Mouse (Mus musculus) cerebellum, postnatal 25 days (tissue): Measurements from ENCODE around the gene Gm15013.
"Not testable (repeated sequence)": the region's sequence is repeated elsewhere in the genome, so short reads cannot be mapped to it uniquely, and the experiment has no call there.

Experiments used
- DNase-seq, 2 experiments: peaks; one replicate each; pipeline ENCODE4 v3.0.0; 2021; ENCODE audit warnings: mixed read lengths in 2 of 2

Gm15013 gene

DNA sequence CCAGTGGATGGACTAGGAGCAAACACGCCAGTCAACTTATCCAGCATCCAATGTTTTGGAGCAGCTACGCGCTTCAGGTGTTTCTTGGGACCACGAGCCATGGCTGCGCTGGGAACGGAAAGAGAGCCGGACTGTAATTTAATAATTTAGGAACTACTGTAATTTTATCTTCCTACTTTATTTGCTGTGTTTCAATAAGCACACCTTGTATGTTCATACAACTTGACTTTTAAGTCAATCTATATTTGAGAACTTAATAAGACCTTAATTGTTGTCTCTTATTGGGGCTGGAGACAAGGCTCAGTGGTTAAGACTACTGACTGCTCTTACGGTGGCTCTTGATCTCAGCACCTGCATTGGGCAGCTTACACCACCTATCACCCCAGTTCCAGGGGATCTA lies at the start of gene Gm15013:
Gene Gm15013, minus strand, starts transcription at position 101 of the 400 bp plus-strand sequence.
- no peak for DNase-seq

DNA sequence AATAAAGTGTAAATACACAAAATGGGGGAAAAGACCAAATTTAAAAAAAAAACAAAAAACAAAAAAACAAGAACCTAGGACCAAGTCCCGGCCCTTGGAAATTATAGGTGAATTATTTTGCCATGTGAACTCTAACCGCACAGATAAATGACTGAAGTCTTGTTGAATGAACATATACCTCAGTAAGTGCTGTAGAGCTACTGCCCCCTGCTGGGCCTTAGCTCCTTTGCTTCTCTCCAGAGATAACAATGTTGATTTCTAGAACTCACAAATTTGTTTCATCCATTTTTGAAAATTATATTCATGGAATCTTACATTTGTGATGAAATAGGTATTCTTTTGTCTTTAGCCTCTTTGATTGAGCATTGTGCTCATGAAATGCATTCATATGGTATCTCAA lies 48.3 kb upstream of the Gm15013 start:
- DNase-seq: peak in 1 of 2 experiments; percentile 41

DNA sequence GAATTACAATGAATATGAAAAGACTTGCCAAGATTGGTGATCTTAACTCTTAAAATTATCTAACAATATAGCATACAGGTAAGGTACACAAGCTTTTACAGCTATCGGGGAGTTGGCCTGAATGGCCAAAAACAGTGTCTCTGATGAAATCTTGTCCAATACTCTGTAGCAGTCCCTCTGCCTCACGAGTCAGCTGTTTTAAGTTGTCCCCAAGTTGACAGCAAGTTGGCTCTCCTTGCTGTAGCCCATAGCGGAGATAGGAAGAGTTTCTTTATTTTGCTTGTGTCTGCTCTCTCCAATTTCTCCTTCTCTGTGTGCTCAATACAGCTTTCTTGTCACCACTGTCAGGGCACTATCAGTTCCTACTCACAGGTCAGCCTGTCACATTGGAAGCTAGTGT lies 44.4 kb upstream of the Gm15013 start:
- not testable (repeated sequence) for DNase-seq

DNA sequence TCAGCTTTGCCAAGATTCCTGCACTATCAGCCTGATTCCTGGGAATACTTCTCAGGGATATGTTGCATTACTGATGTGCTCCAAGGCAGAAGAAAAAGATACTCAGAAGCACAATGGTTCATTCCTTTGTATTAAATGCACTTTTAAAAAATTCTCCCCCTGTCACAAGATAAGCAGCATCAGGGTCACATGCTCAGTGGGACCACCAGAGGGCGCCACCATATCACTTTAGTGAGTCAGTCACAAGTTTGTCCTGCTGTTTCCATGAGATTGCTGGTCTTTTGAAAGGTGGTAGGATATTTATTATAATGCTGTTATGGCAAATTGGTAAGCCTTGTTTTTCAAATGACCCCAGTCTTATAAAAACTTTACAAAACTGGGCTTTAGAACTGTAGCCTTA lies 37.6 kb upstream of the Gm15013 start:
- peak; percentile 41 to 75 for DNase-seq

DNA sequence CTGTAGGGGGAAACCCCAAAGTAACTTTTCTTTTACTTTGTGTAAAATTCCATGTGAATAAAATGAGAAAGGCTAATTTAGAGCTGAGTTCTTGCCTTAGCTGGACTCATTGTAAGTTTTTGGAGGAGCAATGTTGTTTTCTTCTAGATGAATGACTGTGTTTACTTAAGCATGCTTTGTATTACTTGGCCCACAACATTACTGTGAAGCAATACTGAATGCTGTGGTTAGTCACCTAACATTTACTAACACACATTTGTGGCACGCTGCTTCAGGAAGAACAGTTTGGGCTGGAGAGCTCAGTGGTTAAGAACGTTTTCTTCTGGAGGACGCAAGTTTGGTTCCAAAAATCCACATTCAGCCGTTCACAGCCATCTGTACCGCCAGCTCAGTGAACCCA lies 22.8 kb upstream of the Gm15013 start:
- no peak for DNase-seq

DNA sequence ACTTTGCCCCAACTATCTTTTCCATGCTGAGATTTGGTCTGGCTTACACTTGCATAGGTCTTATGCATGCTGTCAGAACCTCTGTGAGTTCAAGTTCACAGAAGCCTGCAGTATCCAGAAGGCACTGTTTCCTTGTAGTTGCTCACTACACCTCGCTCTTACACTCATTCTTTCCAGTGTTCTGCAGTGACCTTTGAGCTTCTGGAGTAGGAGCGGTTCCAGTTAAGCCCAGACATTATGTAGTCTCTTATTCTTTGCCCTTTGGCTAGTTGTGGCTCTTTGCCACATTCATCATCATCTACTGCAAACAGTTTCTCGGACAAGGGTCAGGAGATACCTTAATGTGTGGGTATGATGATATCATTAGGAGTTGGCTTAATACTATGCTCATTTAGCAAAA lies 16.3 kb upstream of the Gm15013 start:
- no peak for DNase-seq

DNA sequence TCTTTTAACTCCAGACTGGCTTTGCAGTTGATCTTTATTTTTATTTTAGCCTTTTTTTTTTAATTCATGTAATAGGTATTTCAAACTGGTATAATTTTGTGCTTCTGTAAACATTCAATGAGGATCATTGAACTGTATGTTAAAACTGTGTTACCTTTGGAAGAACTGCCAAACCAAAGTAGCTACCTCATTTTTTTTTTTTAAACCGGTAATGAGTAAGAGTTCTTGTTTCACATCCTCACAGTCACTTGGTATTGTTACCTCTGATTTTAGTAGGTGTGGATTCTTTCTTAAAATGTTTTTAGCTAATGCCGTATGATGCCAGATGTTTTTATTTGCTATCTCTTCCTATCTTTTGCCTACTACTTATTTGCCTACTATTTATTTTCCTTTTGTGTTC lies 8.1 kb upstream of the Gm15013 start:
- DNase-seq: no peak

DNA sequence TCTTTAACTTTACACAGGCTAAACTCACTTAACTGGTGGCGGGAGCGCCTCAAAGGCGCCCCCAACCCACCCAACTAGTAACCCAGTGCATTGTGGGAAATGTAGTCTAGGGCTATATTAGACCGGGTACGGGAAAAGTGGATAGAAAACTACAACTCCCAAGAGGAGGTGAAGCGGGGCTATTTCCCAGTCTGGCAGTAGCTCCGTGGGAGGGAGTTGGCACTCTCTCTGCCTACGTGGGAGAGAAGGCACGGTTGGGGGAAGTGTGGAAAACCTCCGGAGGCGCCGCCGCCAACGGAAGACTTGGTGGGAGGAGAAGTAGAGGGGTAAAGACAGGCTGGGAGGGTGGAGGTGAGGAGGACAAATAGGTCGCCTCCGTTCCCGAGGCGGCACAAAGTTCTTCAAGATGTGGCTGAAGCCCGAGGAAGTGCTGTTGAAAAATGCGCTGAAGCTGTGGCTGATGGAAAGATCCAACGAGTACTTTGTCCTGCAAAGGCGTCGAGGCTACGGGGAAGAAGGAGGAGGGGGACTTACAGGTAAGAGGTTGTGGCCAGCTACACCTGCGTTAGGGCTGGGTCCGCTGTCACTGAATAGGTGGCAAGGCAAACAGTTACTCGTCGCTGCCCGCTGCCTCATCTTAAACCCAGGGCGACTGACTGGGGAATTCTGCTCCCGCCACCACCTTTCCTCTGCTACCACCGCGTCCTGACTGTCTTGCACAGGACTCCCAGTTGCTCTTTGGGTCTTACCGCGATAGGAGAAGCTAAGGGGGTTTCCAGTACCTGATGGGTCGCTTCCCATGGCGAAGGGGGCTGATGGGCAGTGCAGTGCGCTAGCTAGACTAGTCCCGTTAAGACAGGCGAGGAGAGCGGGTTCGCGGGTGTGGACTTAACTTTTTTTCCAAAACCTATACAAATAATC lies 29.2 kb downstream of the Gm15013 start, which contains the start of gene Tbc1d8b:
Gene Tbc1d8b, plus strand, starts transcription at position 222 of the 921 bp plus-strand sequence.
- DNase-seq: peak; percentile 76 to 85

DNA sequence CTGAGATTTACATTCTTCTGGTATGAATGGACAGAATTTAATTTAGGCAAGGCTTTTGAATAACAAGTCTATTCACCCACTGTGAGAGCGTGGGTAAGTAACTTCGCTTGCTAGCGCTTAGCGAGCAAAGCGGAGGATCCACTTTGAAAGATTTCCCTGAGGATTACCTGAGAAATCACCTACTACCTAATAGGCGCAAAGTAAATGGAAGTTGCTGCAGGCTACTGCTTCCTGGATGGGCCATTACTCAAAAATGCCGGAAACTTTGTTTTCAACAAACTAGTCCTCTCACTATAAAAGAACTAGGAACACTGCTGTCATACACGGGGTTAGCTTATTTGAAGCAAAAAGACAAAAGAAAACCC lies 29.9 kb downstream of the Gm15013 start:
- no peak for DNase-seq

DNA sequence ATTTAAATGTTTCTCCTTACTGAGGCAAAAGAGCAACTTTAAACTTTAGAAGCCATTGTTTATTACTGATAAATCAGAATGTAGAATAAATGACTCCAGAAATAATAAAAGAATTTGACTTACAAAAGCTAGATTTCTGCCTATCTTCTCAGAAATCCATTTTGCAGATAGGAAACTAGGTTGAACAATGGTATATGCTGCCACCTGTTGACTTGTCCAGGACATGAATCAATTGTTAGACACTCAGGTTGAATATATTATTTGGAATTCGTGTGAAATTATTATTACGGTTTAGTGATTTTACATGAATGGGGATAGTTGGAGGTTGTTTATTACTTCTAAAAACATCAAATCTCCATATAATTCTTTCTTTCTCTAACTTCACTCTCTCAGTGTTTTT lies 48.5 kb downstream of the Gm15013 start:
- no peak for DNase-seq
